31 mouse cellular contexts compared by ENCODE assay signal in genomic region chr1:183232985-183233678, GRCm38 (mm10). TPM values are rescaled to one million over a fixed set of nuclear protein-coding genes. Genes with fewer than 3 reads are reported as not detected.
DNase-seq lines count a peak whose midpoint lies in the region; ATAC-seq and TF ChIP-seq lines count a peak whose summit lies in the region.
"Had no signal": no experiment of that assay in that cellular context is flagged by ENCODE, and none has a peak within 500 bp of the region (broad histone marks: within the 10 kb centered on the region; RNA-seq: fewer than 3 reads in every experiment).

No protein-coding gene starts in this region.

- no peaks in the 10 kb centered on the region for H3K36me3 ChIP-seq in kidney, embryonic 15.5 days
- no peaks in the 10 kb centered on the region for H3K36me3 ChIP-seq in intestine, postnatal 0 days (ENCODE audit: control insufficient read depth, insufficient read depth)
- H3K36me3 ChIP-seq in liver, embryonic 15.5 days (replicated peaks), result no peaks in the 10 kb centered on the region
- no peaks in the 10 kb centered on the region for H3K36me3 ChIP-seq in stomach, postnatal 0 days (ENCODE audit: control insufficient read depth, insufficient read depth, low read length)
- H3K36me3 ChIP-seq in heart, embryonic 12.5 days, result no peaks in the 10 kb centered on the region
- H3K36me3 ChIP-seq: embryonic facial prominence, embryonic 13.5 days; hindbrain, embryonic 13.5 days; limb, embryonic 13.5 days; neural tube, embryonic 13.5 days; stomach, embryonic 15.5 days had no signal

- no peak overlapping the region for H3K4me3 ChIP-seq in kidney, embryonic 15.5 days (replicated peaks)
- no peak overlapping the region for H3K4me3 ChIP-seq in intestine, postnatal 0 days (ENCODE audit: low read depth, low read length)
- H3K4me3 ChIP-seq in liver, embryonic 15.5 days (replicated peaks), result no peak overlapping the region
- no peak overlapping the region for H3K4me3 ChIP-seq in stomach, postnatal 0 days (ENCODE audit: low read depth, low read length)
- no peak overlapping the region for H3K4me3 ChIP-seq in heart, embryonic 12.5 days
- H3K4me3 ChIP-seq: embryonic facial prominence, embryonic 13.5 days; gastrocnemius, adult 2 months; hindbrain, embryonic 13.5 days; layer of hippocampus, adult 2 months; limb, embryonic 13.5 days; myocyte; neural tube, embryonic 13.5 days; stomach, embryonic 15.5 days had no signal

- DNase-seq in kidney, adult 18-20 months, result no peak
- DNase-seq in stomach, postnatal 0 days (ENCODE audit: low spot score), result no peak
- DNase-seq in ovary, postnatal 14 days (ENCODE audit: low spot score), result no peak
- DNase-seq: adrenal gland, postnatal 14 days; cerebellum, adult 11 months; cerebellum, postnatal 10 days; gastrocnemius, adult 2 months; gastrocnemius, postnatal 36 days; heart, adult 18-20 months; heart, postnatal 4 days; kidney, adult 2 months; kidney, postnatal 25 days; lung, embryonic 14.5 days; lung, postnatal 14 days; retina, postnatal 1 day; right cerebral cortex, postnatal 14 days; thymus, postnatal 14 days had no signal

- TF ChIP-seq EP300 in stomach, postnatal 0 days (optimal IDR thresholded peaks at IDR 0.05), result no peak

- WGBS in kidney, embryonic 15.5 days, result 64% methylated on average over 7 of the region's 7 CpGs
- 54% methylated on average over 7 of the region's 7 CpGs for WGBS in intestine, postnatal 0 days
- 64% methylated on average over 7 of the region's 7 CpGs for WGBS in liver, embryonic 15.5 days (ENCODE audit: insufficient replicate concordance)
- whole genome bisulfite sequencing in stomach, postnatal 0 days, result 63% methylated on average over 7 of the region's 7 CpGs
- WGBS in heart, embryonic 12.5 days, result 76% methylated on average over 7 of the region's 7 CpGs

- H3K9ac ChIP-seq in kidney, embryonic 15.5 days, result no peak overlapping the region
- no peak overlapping the region for H3K9ac ChIP-seq in intestine, postnatal 0 days (ENCODE audit: low read depth, low read length)
- H3K9ac ChIP-seq in liver, embryonic 15.5 days, result no peak overlapping the region
- no peak overlapping the region for H3K9ac ChIP-seq in stomach, postnatal 0 days (ENCODE audit: low read length)
- H3K9ac ChIP-seq in heart, embryonic 12.5 days, result no peak overlapping the region
- H3K9ac ChIP-seq: embryonic facial prominence, embryonic 13.5 days; hindbrain, embryonic 13.5 days; limb, embryonic 13.5 days; lung, embryonic 14.5 days; neural tube, embryonic 13.5 days; stomach, embryonic 15.5 days had no signal

- 0 out of 2 replicates have a peak overlapping the region, but pooled peaks have one; percentile 7 for H3K27ac ChIP-seq in kidney, embryonic 15.5 days
- H3K27ac ChIP-seq in intestine, postnatal 0 days (ENCODE audit: low read depth, low read length), result no peak overlapping the region
- no peak overlapping the region for H3K27ac ChIP-seq in liver, embryonic 15.5 days (replicated peaks)
- H3K27ac ChIP-seq in stomach, postnatal 0 days (replicated peaks), result no peak overlapping the region
- H3K27ac ChIP-seq in heart, embryonic 12.5 days (ENCODE audit: poor library complexity, severe bottlenecking), result no peak overlapping the region
- H3K27ac ChIP-seq: embryonic facial prominence, embryonic 13.5 days; gastrocnemius, adult 2 months; hindbrain, embryonic 13.5 days; layer of hippocampus, adult 2 months; limb, embryonic 13.5 days; stomach, embryonic 15.5 days had no signal

- H3K4me2 ChIP-seq in kidney, embryonic 15.5 days, result no peak overlapping the region
- no peak overlapping the region for H3K4me2 ChIP-seq in intestine, postnatal 0 days (replicated peaks; ENCODE audit: low read depth)
- H3K4me2 ChIP-seq in liver, embryonic 15.5 days, result no peak overlapping the region
- no peak overlapping the region for H3K4me2 ChIP-seq in stomach, postnatal 0 days (replicated peaks; ENCODE audit: low read depth)
- H3K4me2 ChIP-seq in heart, embryonic 12.5 days, result no peak overlapping the region
- H3K4me2 ChIP-seq: embryonic facial prominence, embryonic 13.5 days; heart, embryonic 11.5 days; hindbrain, embryonic 13.5 days; limb, embryonic 13.5 days; lung, embryonic 14.5 days; midbrain, embryonic 11.5 days; neural tube, embryonic 13.5 days; stomach, embryonic 15.5 days had no signal

- ATAC-seq in kidney, embryonic 15.5 days (replicated peaks; ENCODE audit: low FRiP score), result 0 out of 2 replicates have a peak, but pooled peaks have one; percentile 29
- 0 out of 2 replicates have a peak, but pooled peaks have one; percentile 33 for ATAC-seq in intestine, postnatal 0 days
- peak; percentile 54 for ATAC-seq in liver, embryonic 15.5 days (ENCODE audit: insufficient read depth)
- ATAC-seq in stomach, postnatal 0 days (ENCODE audit: low FRiP score, low TSS enrichment), result peak; percentile 24; the same call in 1 of the 2 replicates
- ATAC-seq in heart, embryonic 12.5 days (ENCODE audit: insufficient number of reproducible peaks, low FRiP score), result no peak
- ATAC-seq: forebrain, embryonic 16.5 days had no signal

- TF ChIP-seq CTCF in intestine, postnatal 0 days (IDR thresholded peaks at IDR 0.05; ENCODE audit: low read depth), result no peak
- TF ChIP-seq CTCF in stomach, postnatal 0 days (IDR thresholded peaks at IDR 0.05; ENCODE audit: low read depth), result no peak

- H3K9me3 ChIP-seq in kidney, embryonic 15.5 days (replicated peaks), result no peaks in the 10 kb centered on the region
- H3K9me3 ChIP-seq in intestine, postnatal 0 days (ENCODE audit: control insufficient read depth), result no peaks in the 10 kb centered on the region
- H3K9me3 ChIP-seq in liver, embryonic 15.5 days (replicated peaks), result no peaks in the 10 kb centered on the region
- no peaks in the 10 kb centered on the region for H3K9me3 ChIP-seq in stomach, postnatal 0 days (ENCODE audit: control insufficient read depth, low read length)
- H3K9me3 ChIP-seq in heart, embryonic 12.5 days (replicated peaks), result no peaks in the 10 kb centered on the region
- H3K9me3 ChIP-seq: embryonic facial prominence, embryonic 13.5 days; hindbrain, embryonic 13.5 days; limb, embryonic 13.5 days; neural tube, embryonic 13.5 days; stomach, embryonic 15.5 days had no signal

- H3K4me1 ChIP-seq in kidney, embryonic 15.5 days, result peaks cover 26% of the 10 kb centered on the region
- H3K4me1 ChIP-seq in intestine, postnatal 0 days (replicated peaks; ENCODE audit: control insufficient read depth, insufficient read depth, low read length), result no peaks in the 10 kb centered on the region
- H3K4me1 ChIP-seq in liver, embryonic 15.5 days (replicated peaks), result no peaks in the 10 kb centered on the region
- no peaks in the 10 kb centered on the region for H3K4me1 ChIP-seq in stomach, postnatal 0 days (replicated peaks; ENCODE audit: control insufficient read depth, insufficient read depth)
- H3K4me1 ChIP-seq in heart, embryonic 12.5 days (replicated peaks), result peaks cover 7% of the 10 kb centered on the region; the same call in 1 of the 2 replicates
- H3K4me1 ChIP-seq: stomach, embryonic 15.5 days had no signal

- H3K27me3 ChIP-seq in kidney, embryonic 15.5 days, result no peaks in the 10 kb centered on the region
- H3K27me3 ChIP-seq in intestine, postnatal 0 days (replicated peaks; ENCODE audit: control insufficient read depth, insufficient read depth, low read length), result no peaks in the 10 kb centered on the region
- H3K27me3 ChIP-seq in liver, embryonic 15.5 days, result no peaks in the 10 kb centered on the region
- no peaks in the 10 kb centered on the region for H3K27me3 ChIP-seq in stomach, postnatal 0 days (ENCODE audit: control insufficient read depth, insufficient read depth, low read length)
- no peaks in the 10 kb centered on the region for H3K27me3 ChIP-seq in heart, embryonic 12.5 days (replicated peaks)
- H3K27me3 ChIP-seq: embryonic facial prominence, embryonic 13.5 days; hindbrain, embryonic 13.5 days; limb, embryonic 13.5 days; neural tube, embryonic 13.5 days; stomach, embryonic 15.5 days had no signal

RNA-seq across cellular contexts. Expression of gene Disp1, which starts 11.8 kb away (rescaled TPM):
- 14.0 and 15.3 TPM in 2 replicates for polyA plus RNA-seq in kidney, embryonic 15.5 days (2015; fragmentation: Nextera tagmentation; extraction: Ambion mirVana)
- 4.5 and 5.5 TPM in 2 replicates for polyA plus RNA-seq in intestine, postnatal 0 days (2015; fragmentation: Nextera tagmentation; extraction: Ambion mirVana)
- polyA plus RNA-seq in liver, embryonic 15.5 days (2015; fragmentation: Nextera tagmentation; extraction: Ambion mirVana), result 2.9 and 3.6 TPM in 2 replicates
- polyA plus RNA-seq in stomach, postnatal 0 days (2015; fragmentation: Nextera tagmentation; extraction: Ambion mirVana), result 5.9 and 6.3 TPM in 2 replicates
- polyA plus RNA-seq in heart, embryonic 12.5 days (2016; fragmentation: Nextera tagmentation; extraction: Ambion mirVana), result 10.9 and 12.4 TPM in 2 replicates
